Mouse (Mus musculus): ENCODE data around the gene Gpr143.
A peak's percentile ranks its signal among the peaks of the same experiment; 100 is the strongest.
"Not testable (repeated sequence)": the region's sequence is repeated elsewhere in the genome, so short reads cannot be mapped to it uniquely, and the experiment has no call there.

Gene Gpr143

GRCm38 (mm10) chrX:152781720-152782403, at the start of gene Gpr143:
Gene Gpr143 (plus strand): TSS chrX:152781921.
- peak; percentile 11 for DNase-seq (ENCODE audit: low read depth, low spot score)

- DNase-seq (ENCODE audit: low read depth, low spot score): no peak
Observed at GRCm38 (mm10) chrX:152735283-152735682, 46.4 kb upstream of the Gpr143 start.

- DNase-seq (ENCODE audit: low read depth, low spot score): no peak
Observed at GRCm38 (mm10) chrX:152738191-152738590, 43.5 kb upstream of the Gpr143 start.

GRCm38 (mm10) chrX:152738759-152739368, 42.9 kb upstream of the Gpr143 start:
- no peak for DNase-seq (ENCODE audit: low read depth, low spot score)

- DNase-seq (ENCODE audit: low read depth, low spot score): no peak
Observed at GRCm38 (mm10) chrX:152743642-152744041, 38.1 kb upstream of the Gpr143 start.

GRCm38 (mm10) chrX:152745925-152746324, 35.8 kb upstream of the Gpr143 start:
- DNase-seq (ENCODE audit: low read depth, low spot score): no peak

- no peak for DNase-seq (ENCODE audit: low read depth, low spot score)
Observed at GRCm38 (mm10) chrX:152755819-152756218, 25.9 kb upstream of the Gpr143 start.

GRCm38 (mm10) chrX:152756293-152756692, 25.4 kb upstream of the Gpr143 start:
- DNase-seq (ENCODE audit: low read depth, low spot score): no peak

GRCm38 (mm10) chrX:152762437-152762836, 19.3 kb upstream of the Gpr143 start:
- DNase-seq (ENCODE audit: low read depth, low spot score): no peak

- DNase-seq (ENCODE audit: low read depth, low spot score): no peak
Observed at GRCm38 (mm10) chrX:152762855-152763254, 18.9 kb upstream of the Gpr143 start.

- no peak for DNase-seq (ENCODE audit: low read depth, low spot score)
Observed at GRCm38 (mm10) chrX:152764171-152764570, 17.6 kb upstream of the Gpr143 start.

GRCm38 (mm10) chrX:152768891-152769599, 12.7 kb upstream of the Gpr143 start, which contains the start of gene Shroom2:
Gene Shroom2 (minus strand): TSS chrX:152769465.
- DNase-seq (ENCODE audit: low read depth, low spot score): peak; percentile 2

GRCm38 (mm10) chrX:152769600-152770157, 12.0 kb upstream of the Gpr143 start:
- peak; percentile 79 for DNase-seq (ENCODE audit: low read depth, low spot score)

- no peak for DNase-seq (ENCODE audit: low read depth, low spot score)
Observed at GRCm38 (mm10) chrX:152788129-152788528, 6.4 kb downstream of the Gpr143 start.

- DNase-seq (ENCODE audit: low read depth, low spot score): peak; percentile 2
Observed at GRCm38 (mm10) chrX:152788611-152789010, 6.9 kb downstream of the Gpr143 start.

- DNase-seq (ENCODE audit: low read depth, low spot score): no peak
Observed at GRCm38 (mm10) chrX:152805317-152805716, 23.6 kb downstream of the Gpr143 start.

GRCm38 (mm10) chrX:152813339-152813738, 31.6 kb downstream of the Gpr143 start:
- DNase-seq (ENCODE audit: low read depth, low spot score): no peak

- peak; percentile 6 for DNase-seq (ENCODE audit: low read depth, low spot score)
Observed at GRCm38 (mm10) chrX:152818996-152819395, 37.3 kb downstream of the Gpr143 start.

- DNase-seq (ENCODE audit: low read depth, low spot score): not testable (repeated sequence)
Observed at GRCm38 (mm10) chrX:152831003-152831550, 49.4 kb downstream of the Gpr143 start.

GRCm38 (mm10) chrX:152834940-152835339, 53.2 kb downstream of the Gpr143 start:
- DNase-seq (ENCODE audit: low read depth, low spot score): peak; percentile 26

GRCm38 (mm10) chrX:152855076-152855772, 73.5 kb downstream of the Gpr143 start:
- no peak for DNase-seq (ENCODE audit: low read depth, low spot score)
